Mouse (Mus musculus) midbrain, postnatal 0 days (tissue): ENCODE measurements at regions not wholly inside any gene's neighbourhood (a gene's known extent, or its start where the extent isn't known, plus 50 kb on each side); places are given as distances from the start of the nearest gene placed in this dataset.

ENCODE experiments used
- ATAC-seq: fragments of 200-750 bp; cut with Nextera tagmentation; 2 replicates; pipeline ENCODE4 v1.8.0; 2017; ENCODE audit warnings: moderate number of reproducible peaks, mild to moderate bottlenecking, moderate TSS enrichment, moderate library complexity; ENCODE audit not compliant: low FRiP score
- DNase-seq: peaks from one replicate; pipeline ENCODE4 v3.0.0-alpha.2; 2015; ENCODE audit warnings: low spot score
- H3K27ac ChIP-seq: fragments of 300-500 bp; sonication (generic); 2 replicates; pipeline ENCODE4 v1.5.1; 2014; ENCODE audit warnings: low read depth, mild to moderate bottlenecking, low read length, mixed read lengths
- H3K27me3 ChIP-seq: fragments of 300-500 bp; sonication (generic); 2 replicates; pipeline ENCODE4 v1.6.1; 2014; ENCODE audit warnings: low read length, control low read depth, mixed read lengths; ENCODE audit not compliant: insufficient read depth
- H3K36me3 ChIP-seq: fragments of 300-500 bp; sonication (generic); 2 replicates; pipeline ENCODE4 v1.6.1; 2014; ENCODE audit warnings: low read length, control low read depth, mixed read lengths; ENCODE audit not compliant: insufficient read depth
- H3K4me1 ChIP-seq: fragments of 300-500 bp; sonication (generic); 2 replicates; pipeline ENCODE4 v1.6.1; 2014; ENCODE audit warnings: mild to moderate bottlenecking, control low read depth, antibody characterized with exemption, low read length, mixed read lengths; ENCODE audit not compliant: insufficient read depth
- H3K4me2 ChIP-seq: fragments of 300-500 bp; sonication (generic); 2 replicates; pipeline ENCODE4 v1.6.1; 2014; ENCODE audit warnings: low read depth, mild to moderate bottlenecking, low read length, mixed read lengths; ENCODE audit not compliant: poor library complexity, severe bottlenecking
- H3K4me3 ChIP-seq: fragments of 300-500 bp; sonication (generic); 2 replicates; pipeline ENCODE4 v1.5.1; 2014; ENCODE audit warnings: low read depth, mild to moderate bottlenecking, low read length, moderate library complexity
- H3K9ac ChIP-seq: fragments of 300-500 bp; sonication (generic); replicated peaks from 2 replicates; pipeline ENCODE4 v1.6.1; 2014; ENCODE audit warnings: mild to moderate bottlenecking, low read length, moderate library complexity, mixed read lengths; ENCODE audit not compliant: poor library complexity, severe bottlenecking
- H3K9me3 ChIP-seq: fragments of 300-500 bp; sonication (generic); 2 replicates; pipeline ENCODE4 v1.6.1; 2016; ENCODE audit warnings: low read length, control low read depth
- CTCF ChIP-seq: IDR thresholded peaks from 2 replicates; pipeline ENCODE4 v1.5.1; 2016; ENCODE audit warnings: antibody characterized with exemption, mild to moderate bottlenecking
- WGBS: fragments of 180-500 bp; shearing (Covaris S2); extraction: QIAGEN DNeasy Blood & Tissue Kit; methylation state at CpG from one replicate; pipeline ENCODE4 v1.1.7; 2014; 5-methylcytosine and 5-hydroxymethylcytosine counted together

DNA sequence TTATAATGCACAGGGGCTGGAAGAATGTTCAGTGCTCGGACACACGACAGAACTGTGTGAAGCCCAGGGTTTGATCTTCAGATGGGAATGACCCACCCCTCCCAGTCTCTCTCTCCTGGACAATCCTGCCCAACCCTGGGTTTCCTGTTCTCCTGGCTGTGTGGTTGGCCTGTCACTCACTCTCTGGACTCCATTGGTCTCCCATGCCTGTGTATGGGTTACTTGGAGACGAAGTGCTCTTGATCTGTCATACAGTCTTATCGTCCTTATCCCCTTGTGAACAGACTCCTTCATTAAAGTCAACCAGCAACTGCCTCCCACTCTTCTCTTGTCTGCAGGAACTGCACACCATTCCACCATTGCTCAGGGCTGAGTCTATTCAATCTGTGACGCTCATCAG is 247.7 kb upstream of the Adgrl2 start:
- no peak for TF ChIP-seq CTCF
- no peaks in the 10 kb centered on the region for H3K36me3 ChIP-seq
- no peaks in the 10 kb centered on the region for H3K4me1 ChIP-seq
- DNase-seq (no peak), ATAC-seq (no peak)
- H3K9me3 ChIP-seq = no peaks in the 10 kb centered on the region
- no peak overlapping the region for H3K27ac ChIP-seq
- no peak overlapping the region for H3K4me3 ChIP-seq
- H3K4me2 ChIP-seq = no peak overlapping the region
- no peaks in the 10 kb centered on the region for H3K27me3 ChIP-seq
- no peak overlapping the region for H3K9ac ChIP-seq
- 75% methylated on average over 5 of the region's 5 CpGs for WGBS

DNA sequence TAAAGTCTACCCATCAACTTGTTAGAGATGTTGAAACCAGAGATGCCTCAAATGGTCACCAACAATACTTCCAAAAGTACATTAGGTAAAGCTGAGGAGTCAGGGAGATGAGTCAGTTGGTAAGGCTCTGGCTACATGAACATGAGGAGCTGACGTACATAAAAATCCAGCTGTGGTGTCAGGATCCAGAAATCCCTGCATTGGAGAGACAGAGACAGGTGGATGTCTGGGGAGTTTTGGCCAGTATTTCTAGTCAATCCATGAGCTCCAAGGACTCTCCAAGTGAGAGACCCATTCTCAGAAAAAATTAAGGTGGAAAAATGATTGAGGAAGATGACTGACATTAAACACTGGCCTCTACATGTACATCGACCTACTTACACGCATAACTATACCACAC is 244.8 kb upstream of the Adgrl2 start:
- no peaks in the 10 kb centered on the region for H3K9me3 ChIP-seq
- no peak for ATAC-seq
- 95% methylated on average over 3 of the region's 3 CpGs for WGBS
- no peaks in the 10 kb centered on the region for H3K36me3 ChIP-seq
- H3K27ac ChIP-seq = no peak overlapping the region
- H3K4me2 ChIP-seq = no peak overlapping the region
- DNase-seq = no peak
- no peak overlapping the region for H3K4me3 ChIP-seq
- TF ChIP-seq CTCF = no peak
- H3K9ac ChIP-seq = no peak overlapping the region
- no peaks in the 10 kb centered on the region for H3K4me1 ChIP-seq
- no peaks in the 10 kb centered on the region for H3K27me3 ChIP-seq

GRCm38 (mm10) chr3:149233691-149234131 is 243.4 kb upstream of the Adgrl2 start:
- 80% methylated on average over 8 of the region's 8 CpGs for WGBS
- no peaks in the 10 kb centered on the region for H3K4me1 ChIP-seq
- ATAC-seq = no peak

DNA sequence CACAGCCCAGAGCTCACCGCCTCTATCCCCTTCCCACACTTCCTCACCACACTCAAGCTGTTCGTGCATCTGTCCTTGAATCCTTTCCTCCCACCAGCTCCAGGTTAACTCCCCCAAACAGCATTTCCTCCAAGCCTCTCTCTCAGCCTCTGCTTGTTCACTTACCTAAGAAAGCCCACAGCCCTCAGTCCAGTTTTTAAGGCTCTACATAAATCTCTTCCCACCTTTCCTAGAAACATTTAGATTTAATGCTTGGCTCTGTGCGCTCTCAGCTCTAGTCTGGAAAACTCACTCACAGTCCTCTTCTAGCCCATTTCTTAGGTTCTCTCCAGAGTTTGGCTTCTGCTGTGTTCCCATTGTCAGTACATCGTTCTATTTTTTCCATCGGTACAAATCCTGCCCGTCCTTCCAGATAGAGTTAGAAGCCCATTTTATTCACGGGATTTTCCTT is 242.9 kb upstream of the Adgrl2 start:
- WGBS = 78% methylated on average over 7 of the region's 7 CpGs
- no peaks in the 10 kb centered on the region for H3K4me1 ChIP-seq
- H3K4me2 ChIP-seq = no peak overlapping the region
- no peak for DNase-seq
- H3K36me3 ChIP-seq = no peaks in the 10 kb centered on the region
- H3K9me3 ChIP-seq = no peaks in the 10 kb centered on the region
- no peaks in the 10 kb centered on the region for H3K27me3 ChIP-seq
- no peak overlapping the region for H3K27ac ChIP-seq
- no peak for ATAC-seq
- H3K9ac ChIP-seq = no peak overlapping the region
- TF ChIP-seq CTCF = no peak
- no peak overlapping the region for H3K4me3 ChIP-seq

More at GRCm38 (mm10) chr3:149233691-149234131, 243.4 kb upstream of the Adgrl2 start:
- TF ChIP-seq CTCF = no peak
- no peak for DNase-seq
- H3K27me3 ChIP-seq = no peaks in the 10 kb centered on the region
- no peak overlapping the region for H3K4me3 ChIP-seq
- H3K4me2 ChIP-seq = no peak overlapping the region
- H3K36me3 ChIP-seq = no peaks in the 10 kb centered on the region
- H3K9ac ChIP-seq = no peak overlapping the region
- H3K27ac ChIP-seq = no peak overlapping the region
- no peaks in the 10 kb centered on the region for H3K9me3 ChIP-seq

DNA sequence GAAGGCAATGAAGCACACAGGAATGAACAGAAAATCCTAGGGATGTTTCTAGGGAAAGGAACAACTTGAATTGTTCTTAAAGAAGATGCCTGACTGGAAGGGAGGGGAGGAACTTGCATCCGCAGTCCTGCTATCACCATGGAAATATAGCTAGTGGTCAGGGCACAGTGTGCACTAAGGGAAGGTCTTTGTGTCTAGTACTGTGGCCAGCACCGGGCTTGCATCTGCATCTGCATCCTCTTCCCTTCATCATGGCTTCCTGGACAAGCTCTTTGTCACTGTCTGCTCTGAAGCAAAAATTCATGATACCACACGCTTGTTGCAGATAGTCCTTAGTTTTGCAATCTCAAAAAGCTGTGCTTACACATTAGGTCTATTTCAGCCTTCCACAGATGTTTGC is 241.0 kb upstream of the Adgrl2 start:
- no peak for DNase-seq
- no peak overlapping the region for H3K4me3 ChIP-seq
- H3K9me3 ChIP-seq = no peaks in the 10 kb centered on the region
- H3K4me1 ChIP-seq = no peaks in the 10 kb centered on the region
- no peak for TF ChIP-seq CTCF
- no peak for ATAC-seq
- H3K27me3 ChIP-seq = no peaks in the 10 kb centered on the region
- H3K36me3 ChIP-seq = no peaks in the 10 kb centered on the region
- H3K4me2 ChIP-seq = no peak overlapping the region
- WGBS = 85% methylated on average over 3 of the region's 3 CpGs
- H3K27ac ChIP-seq = no peak overlapping the region
- no peak overlapping the region for H3K9ac ChIP-seq

DNA sequence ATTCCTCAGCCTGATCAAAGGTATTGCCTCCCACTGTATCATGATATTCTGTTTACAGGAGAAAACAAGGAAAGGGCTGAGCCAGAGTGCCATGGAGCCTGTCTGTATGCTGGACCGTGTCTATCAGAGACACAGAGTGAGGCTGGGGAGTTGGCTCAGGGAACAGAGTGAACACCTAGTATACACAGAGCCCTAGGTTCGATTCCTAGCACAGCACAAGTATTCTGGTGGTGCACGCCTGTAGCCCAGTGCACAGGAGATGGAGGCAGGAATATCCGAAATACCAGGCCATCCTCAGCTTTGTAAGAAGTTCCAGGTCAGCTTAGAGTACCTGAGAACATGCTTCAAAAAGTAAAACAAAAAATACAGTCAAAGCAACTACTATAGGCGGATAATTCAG is 237.2 kb upstream of the Adgrl2 start:
- DNase-seq (no peak), ATAC-seq (no peak)
- H3K36me3 ChIP-seq = no peaks in the 10 kb centered on the region
- H3K27ac ChIP-seq = no peak overlapping the region
- no peak for TF ChIP-seq CTCF
- H3K4me3 ChIP-seq = no peak overlapping the region
- no peak overlapping the region for H3K4me2 ChIP-seq
- H3K4me1 ChIP-seq = no peaks in the 10 kb centered on the region
- no peaks in the 10 kb centered on the region for H3K9me3 ChIP-seq
- H3K27me3 ChIP-seq = no peaks in the 10 kb centered on the region
- no peak overlapping the region for H3K9ac ChIP-seq
- WGBS = 90% methylated on average over 5 of the region's 5 CpGs
